Mouse (Mus musculus) lung, postnatal 0 days (tissue): ENCODE measurements around the gene Grm8. TPM values are rescaled to one million over a fixed set of nuclear protein-coding genes. Genes with fewer than 3 reads are reported as not detected.

Source experiments
- ATAC-seq: fragments of 200-750 bp; cut with Nextera tagmentation; 2 replicates; pipeline ENCODE4 v1.8.0; 2017; ENCODE audit warnings: moderate library complexity
- DNase-seq: peaks from one replicate; pipeline ENCODE4 v3.0.0-alpha.2; 2016; ENCODE audit warnings: low spot score
- H3K27ac ChIP-seq: fragments of 300-500 bp; sonication (generic); 2 replicates; pipeline ENCODE4 v1.5.1; 2014; ENCODE audit warnings: antibody characterized with exemption, mild to moderate bottlenecking, low read length, mixed read lengths
- H3K27me3 ChIP-seq: fragments of 300-500 bp; sonication (generic); replicated peaks from 2 replicates; pipeline ENCODE4 v1.6.1; 2014; ENCODE audit warnings: low read length, mixed read lengths; ENCODE audit not compliant: insufficient read depth
- H3K36me3 ChIP-seq: fragments of 300-500 bp; sonication (generic); 2 replicates; pipeline ENCODE4 v1.6.1; 2014; ENCODE audit warnings: low read length, mixed read lengths; ENCODE audit not compliant: insufficient read depth
- H3K4me1 ChIP-seq: fragments of 300-500 bp; sonication (generic); 2 replicates; pipeline ENCODE4 v1.6.1; 2014; ENCODE audit warnings: antibody characterized with exemption, low read depth, low read length, mixed read lengths; ENCODE audit not compliant: insufficient read depth
- H3K4me2 ChIP-seq: fragments of 300-500 bp; sonication (generic); replicated peaks from 2 replicates; pipeline ENCODE4 v1.6.1; 2014; ENCODE audit warnings: low read depth, mild to moderate bottlenecking, low read length, moderate library complexity, mixed read lengths
- H3K4me3 ChIP-seq: fragments of 300-500 bp; sonication (generic); 2 replicates; pipeline ENCODE4 v1.5.1; 2014; ENCODE audit warnings: low read depth, low read length
- H3K9ac ChIP-seq: fragments of 300-500 bp; sonication (generic); replicated peaks from 2 replicates; pipeline ENCODE4 v1.6.1; 2014; ENCODE audit warnings: low read depth, mild to moderate bottlenecking
- H3K9me3 ChIP-seq: fragments of 300-500 bp; sonication (generic); 2 replicates; pipeline ENCODE4 v1.6.1; 2016; ENCODE audit warnings: low read length, mixed read lengths
- CTCF ChIP-seq: IDR thresholded peaks from 2 replicates; pipeline ENCODE4 v1.5.1; 2016; ENCODE audit warnings: antibody characterized with exemption, mild to moderate bottlenecking
- EP300 ChIP-seq: IDR thresholded peaks from 2 replicates; pipeline ENCODE4 v1.6.1; 2016; ENCODE audit warnings: antibody characterized with exemption, mild to moderate bottlenecking, control low read depth
- WGBS: fragments of 180-500 bp; shearing (Covaris S2); extraction: QIAGEN DNeasy Blood & Tissue Kit; methylation state at CpG from one replicate; pipeline ENCODE4 v1.1.7; 2014; 5-methylcytosine and 5-hydroxymethylcytosine counted together
- polyA plus RNA-seq: library from polyadenylated mRNA; unstranded; fragments of >200 nt; fragmentation: Nextera tagmentation; extraction: Ambion mirVana; gene quantifications from 2 replicates; pipeline ENCODE4 v1.2.1, GENCODE M21; 2015

Gene Grm8
- polyA plus RNA-seq, 1 experiment from 2014 or later, result not detected

GRCm38 (mm10) chr6:28111551-28111950 is 23.4 kb downstream of the Grm8 start:
- no peak overlapping the region for H3K4me2 ChIP-seq

GRCm38 (mm10) chr6:28102608-28103316 is 32.2 kb downstream of the Grm8 start:
- Histone ChIP-seq H3K9ac (no peak overlapping the region), H3K4me3 (no peak overlapping the region), H3K27ac (no peak overlapping the region), H3K4me1 (no peaks in the 10 kb centered on the region), H3K9me3 (no peaks in the 10 kb centered on the region), H3K4me2 (no peak overlapping the region), H3K27me3 (no peaks in the 10 kb centered on the region), H3K36me3 (no peaks in the 10 kb centered on the region)
- ATAC-seq (no peak), DNase-seq (no peak)
- WGBS, result 23% methylated on average over 9 of the region's 9 CpGs
- TF ChIP-seq CTCF (no peak), EP300 (no peak)

More at GRCm38 (mm10) chr6:28111551-28111950, 23.4 kb downstream of the Grm8 start:
- WGBS, result 88% methylated on average over 8 of the region's 8 CpGs
- Histone ChIP-seq H3K4me3 (no peak overlapping the region), H3K27me3 (no peaks in the 10 kb centered on the region), H3K36me3 (no peaks in the 10 kb centered on the region), H3K27ac (no peak overlapping the region), H3K9me3 (no peaks in the 10 kb centered on the region), H3K4me1 (no peaks in the 10 kb centered on the region), H3K9ac (no peak overlapping the region)
- TF ChIP-seq EP300 (no peak), CTCF (no peak)
- ATAC-seq (no peak), DNase-seq (no peak)

- 68% methylated on average over 3 of the region's 3 CpGs for WGBS
- Histone ChIP-seq H3K4me3 (no peak overlapping the region), H3K27ac (no peak overlapping the region), H3K27me3 (no peaks in the 10 kb centered on the region), H3K9ac (no peak overlapping the region), H3K36me3 (no peaks in the 10 kb centered on the region), H3K9me3 (no peaks in the 10 kb centered on the region), H3K4me1 (no peaks in the 10 kb centered on the region), H3K4me2 (no peak overlapping the region)
- DNase-seq (no peak), ATAC-seq (no peak)
- no peak for TF ChIP-seq CTCF
- no peak for TF ChIP-seq EP300
These were observed 35.0 kb downstream of the Grm8 start for GRCm38 (mm10) chr6:28100001-28100400.

- no peak overlapping the region for H3K4me2 ChIP-seq
- H3K4me1 ChIP-seq, result no peaks in the 10 kb centered on the region
- no peaks in the 10 kb centered on the region for H3K36me3 ChIP-seq
- ATAC-seq (no peak), DNase-seq (no peak)
- H3K9ac ChIP-seq, result no peak overlapping the region
- no peak overlapping the region for H3K4me3 ChIP-seq
- H3K27me3 ChIP-seq, result no peaks in the 10 kb centered on the region
- TF ChIP-seq CTCF, result no peak
- TF ChIP-seq EP300, result no peak
- 84% methylated on average over 6 of the region's 6 CpGs for WGBS
- H3K27ac ChIP-seq, result no peak overlapping the region
- no peaks in the 10 kb centered on the region for H3K9me3 ChIP-seq
These were observed 42.5 kb downstream of the Grm8 start for GRCm38 (mm10) chr6:28092511-28092910.

- H3K9ac ChIP-seq, result no peak overlapping the region
- DNase-seq, result no peak
- WGBS, result 85% methylated on average over 3 of the region's 3 CpGs
- no peak overlapping the region for H3K27ac ChIP-seq
- no peak overlapping the region for H3K4me3 ChIP-seq
- no peaks in the 10 kb centered on the region for H3K4me1 ChIP-seq
- H3K4me2 ChIP-seq, result no peak overlapping the region
- ATAC-seq, result no peak
- no peaks in the 10 kb centered on the region for H3K9me3 ChIP-seq
- no peaks in the 10 kb centered on the region for H3K27me3 ChIP-seq
- no peaks in the 10 kb centered on the region for H3K36me3 ChIP-seq
- TF ChIP-seq CTCF (no peak), EP300 (no peak)
These were observed 43.1 kb downstream of the Grm8 start for GRCm38 (mm10) chr6:28091836-28092235.

GRCm38 (mm10) chr6:28090981-28091380 is 44.0 kb downstream of the Grm8 start:
- Histone ChIP-seq H3K4me2 (no peak overlapping the region), H3K9me3 (no peaks in the 10 kb centered on the region), H3K4me1 (no peaks in the 10 kb centered on the region), H3K36me3 (no peaks in the 10 kb centered on the region), H3K9ac (no peak overlapping the region), H3K4me3 (no peak overlapping the region), H3K27me3 (no peaks in the 10 kb centered on the region), H3K27ac (no peak overlapping the region)
- no peak for ATAC-seq
- DNase-seq, result no peak
- TF ChIP-seq CTCF (no peak), EP300 (no peak)

- ATAC-seq, result no peak
- H3K4me1 ChIP-seq, result no peaks in the 10 kb centered on the region
- H3K36me3 ChIP-seq, result no peaks in the 10 kb centered on the region
- H3K27me3 ChIP-seq, result no peaks in the 10 kb centered on the region
- no peak overlapping the region for H3K27ac ChIP-seq
- TF ChIP-seq CTCF (no peak), EP300 (no peak)
- H3K9ac ChIP-seq, result no peak overlapping the region
- no peaks in the 10 kb centered on the region for H3K9me3 ChIP-seq
- no peak overlapping the region for H3K4me2 ChIP-seq
- WGBS, result 77% methylated on average over 3 of the region's 3 CpGs
- H3K4me3 ChIP-seq, result no peak overlapping the region
- no peak for DNase-seq
These were observed 59.4 kb downstream of the Grm8 start for GRCm38 (mm10) chr6:28075534-28075933.
